Mouse (Mus musculus): ENCODE measurements at regions not wholly inside any gene's neighbourhood (a gene's known extent, or its start where the extent isn't known, plus 50 kb on each side); places are given as distances from the start of the nearest gene placed in this dataset.

DNA sequence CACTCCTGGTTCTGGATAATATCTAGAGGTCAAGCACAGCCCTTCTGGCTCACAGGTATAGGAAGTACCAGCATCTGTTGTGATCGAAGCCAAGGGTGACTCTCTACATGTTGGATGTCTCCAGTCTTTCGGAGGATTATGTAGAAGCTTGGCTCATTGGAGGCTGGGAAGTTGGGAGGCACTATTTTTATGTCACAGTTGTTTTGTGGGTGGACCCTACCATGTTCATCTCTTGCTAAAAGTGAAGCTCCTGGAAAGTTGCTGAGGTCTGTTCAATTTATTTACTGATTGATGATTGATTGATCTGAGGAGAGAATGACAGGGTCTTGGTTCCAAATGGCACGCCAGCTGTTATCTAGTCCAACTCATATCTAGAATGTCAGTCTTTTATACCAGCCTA is 219.0 kb downstream of the Dusp6 start:
- intact Hi-C loops (cut with DNase I), result no loop called here
- DNase-seq (ENCODE audit: low spot score in 2 of 2), result no peak

DNA sequence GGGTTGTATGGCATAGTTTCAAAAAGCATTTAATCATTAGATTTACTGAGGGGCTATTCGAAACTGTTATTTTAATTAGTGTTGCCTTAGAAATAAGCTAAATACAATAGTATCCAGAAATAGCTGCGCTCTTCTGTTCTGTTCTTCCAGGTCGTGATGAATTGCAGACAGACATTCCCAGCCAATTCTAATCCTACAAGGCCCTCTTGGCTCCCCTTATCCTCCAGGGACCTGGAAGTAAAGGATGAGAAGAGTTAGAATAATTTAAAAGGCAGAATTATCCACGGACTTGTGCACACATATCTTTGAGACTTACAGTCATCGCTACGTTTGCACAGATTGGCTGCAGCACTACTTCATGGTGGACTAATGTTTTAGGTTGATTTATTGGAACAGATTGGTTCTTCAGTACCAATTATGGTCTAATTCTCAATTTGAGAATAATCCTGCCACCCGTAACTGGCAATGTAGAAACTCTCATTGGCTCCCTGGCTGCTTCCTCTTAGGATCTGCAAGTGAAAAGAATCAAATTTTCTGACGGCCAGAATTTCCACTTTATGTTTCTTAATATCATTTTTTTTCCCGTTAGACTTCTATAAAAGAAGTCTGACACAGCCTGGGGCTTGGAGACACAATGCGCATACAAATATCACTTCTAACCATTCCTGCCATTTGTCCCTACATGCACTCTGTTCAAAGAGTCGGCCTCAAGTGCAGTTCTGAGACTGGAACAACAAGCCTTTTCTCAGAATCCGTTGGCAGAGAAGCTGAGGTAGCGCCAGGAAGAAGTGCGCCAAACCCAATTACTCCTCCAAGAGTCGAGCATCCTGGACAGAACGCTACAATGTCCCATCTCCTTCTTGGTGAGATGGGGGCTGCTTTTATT is 225.4 kb downstream of the Dusp6 start:
- intact Hi-C loops (cut with DNase I), result no loop called here
- peak; percentile 33 to 44 for DNase-seq (ENCODE audit: low spot score in 2 of 2)

DNA sequence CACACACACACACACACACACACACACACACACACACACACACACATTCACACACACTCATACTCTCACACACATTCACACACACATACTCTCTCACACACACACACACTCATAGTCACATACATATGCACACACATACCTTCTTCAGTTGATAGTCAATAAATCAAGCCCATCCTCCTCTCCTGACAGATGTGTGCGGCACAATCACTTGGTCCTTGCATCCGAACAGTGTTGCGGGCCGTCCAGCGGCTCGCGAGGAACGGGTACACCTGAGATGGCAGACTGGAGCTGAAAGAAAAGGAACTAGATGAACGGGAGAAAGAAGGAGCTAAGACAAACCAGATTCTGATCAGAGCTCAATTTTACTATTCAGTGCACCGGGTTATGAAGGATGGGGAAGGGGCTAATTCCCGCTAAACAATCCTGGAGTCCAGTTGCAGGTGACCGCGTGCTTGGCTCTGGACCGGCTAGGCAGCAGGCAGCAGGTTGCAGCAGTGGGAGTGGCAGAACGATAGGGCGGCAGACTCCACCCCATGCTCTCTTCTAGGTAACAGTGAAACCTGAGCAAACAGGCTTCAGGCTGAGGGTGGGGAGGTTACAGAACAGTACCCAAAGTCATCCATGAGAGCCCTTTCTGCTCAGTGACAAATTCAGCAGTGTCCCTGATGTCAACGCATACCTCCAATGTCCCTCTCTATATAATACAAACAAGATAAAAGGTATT is 247.8 kb downstream of the Csl start:
- intact Hi-C loops (cut with DNase I), result no loop called here
- DNase-seq (ENCODE audit: low spot score in 2 of 2), result no peak

DNA sequence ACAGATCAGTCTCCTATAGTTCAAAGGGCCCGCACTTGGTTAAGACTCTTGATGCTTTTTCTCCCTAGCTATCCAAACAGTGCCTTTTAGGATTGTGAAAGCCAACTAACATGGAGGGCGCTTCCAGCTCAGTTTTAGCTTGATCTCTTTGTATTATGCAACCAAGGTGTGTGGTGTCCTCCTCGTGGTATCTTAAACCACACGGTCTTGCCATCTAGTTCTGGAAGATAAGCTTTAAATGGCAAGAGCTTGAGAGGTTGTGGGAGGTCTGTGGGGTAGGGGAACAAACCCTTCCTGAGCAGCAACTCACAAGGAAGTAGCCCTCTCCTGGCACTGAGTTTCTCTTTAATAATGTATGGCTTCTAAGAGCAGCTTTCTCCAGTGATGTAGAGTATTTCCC is 241.5 kb downstream of the Csl start:
- intact Hi-C loops (cut with DNase I), result no loop called here
- DNase-seq (ENCODE audit: low spot score in 2 of 2), result no peak

DNA sequence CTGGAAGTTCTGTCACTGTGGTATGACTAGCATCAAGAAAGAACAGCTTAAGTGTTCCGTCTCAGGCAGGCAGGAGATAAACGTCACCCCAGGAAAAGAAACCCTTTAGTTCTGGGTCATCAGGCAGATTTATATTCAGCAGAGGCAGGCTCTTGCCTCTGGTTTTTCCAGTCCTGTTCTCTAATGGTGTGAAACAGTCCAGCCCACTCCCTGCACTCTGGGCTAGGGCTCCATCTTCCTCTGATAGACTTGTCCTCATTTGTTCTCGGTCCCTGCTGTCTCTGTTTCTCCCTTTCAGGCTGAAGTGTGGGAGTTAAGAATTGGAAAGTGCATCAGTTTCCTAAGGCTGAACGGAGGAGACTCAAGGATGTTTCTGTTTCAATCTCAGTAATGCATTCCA is 240.0 kb downstream of the Csl start:
- DNase-seq (ENCODE audit: low spot score in 2 of 2), result peak; percentile 44 to 56
- intact Hi-C loops (cut with DNase I), result no loop called here

DNA sequence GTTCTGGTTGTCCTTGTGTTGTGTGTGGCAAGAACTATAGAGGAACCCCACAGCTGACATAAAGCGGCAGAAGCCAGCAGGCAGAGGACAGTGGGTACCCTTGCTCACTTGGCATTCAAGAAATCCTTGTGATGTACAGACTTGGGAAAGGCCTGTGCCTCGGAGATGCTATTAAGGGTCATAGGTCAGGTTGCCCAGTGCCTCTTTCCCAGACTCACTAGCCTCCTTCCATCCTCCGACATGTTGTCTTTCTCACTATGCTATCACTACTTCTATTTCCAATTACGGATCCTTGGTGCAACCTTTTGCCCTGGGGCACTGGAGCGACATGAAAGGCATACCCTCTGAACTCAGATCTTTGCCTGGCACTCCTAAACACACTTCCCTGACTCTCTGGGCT is 235.6 kb downstream of the Csl start:
- DNase-seq (ENCODE audit: low spot score in 2 of 2), result no peak
- intact Hi-C loops (cut with DNase I), result no loop called here

DNA sequence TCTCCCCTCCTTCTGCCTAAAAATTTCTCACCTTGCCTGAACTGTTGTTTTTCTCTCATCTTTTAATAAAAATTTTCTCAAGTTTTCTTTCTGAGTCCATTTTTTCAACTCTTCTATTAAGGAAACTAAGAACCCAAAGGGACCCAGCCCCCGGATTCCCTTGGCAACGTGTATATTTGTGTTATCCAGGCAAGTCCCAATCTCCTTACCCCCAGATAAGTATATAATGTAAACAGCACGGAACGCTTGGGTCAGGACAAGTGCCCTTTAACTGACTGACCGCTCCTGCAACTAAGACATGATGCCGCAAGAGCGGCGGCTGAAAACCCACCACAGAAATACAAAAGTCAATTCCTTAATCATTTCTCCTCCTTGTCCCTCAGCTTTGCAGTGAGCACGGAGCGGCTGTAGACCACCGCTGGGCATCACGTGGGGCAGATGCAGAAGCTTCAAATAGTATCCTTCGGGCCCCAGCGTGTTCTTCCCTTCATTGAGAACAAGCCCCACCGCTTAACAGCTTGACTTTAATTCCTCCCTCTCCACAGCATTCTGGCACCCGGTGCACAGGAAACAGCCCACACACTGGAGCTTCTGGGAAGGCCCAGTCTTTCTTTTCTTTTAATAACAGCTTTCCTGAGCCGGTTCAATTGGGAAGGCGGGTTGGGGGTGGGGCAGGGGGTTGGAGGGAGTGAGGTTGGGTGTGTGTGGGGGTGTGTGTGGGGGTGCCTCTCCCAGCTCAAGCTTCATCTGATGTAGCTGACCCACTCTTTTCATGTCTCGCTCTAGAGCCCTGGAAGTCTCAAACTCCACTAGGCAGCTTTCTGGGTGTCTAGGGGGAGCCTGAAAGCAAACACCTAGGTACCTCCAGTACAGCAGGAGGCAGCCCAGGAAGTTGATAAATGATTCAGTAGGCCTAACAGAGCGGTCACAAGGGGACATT is 234.9 kb downstream of the Csl start:
- peak; percentile 46 to 54 for DNase-seq (ENCODE audit: low spot score in 2 of 2)
- intact Hi-C loops (cut with DNase I), result no loop called here

DNA sequence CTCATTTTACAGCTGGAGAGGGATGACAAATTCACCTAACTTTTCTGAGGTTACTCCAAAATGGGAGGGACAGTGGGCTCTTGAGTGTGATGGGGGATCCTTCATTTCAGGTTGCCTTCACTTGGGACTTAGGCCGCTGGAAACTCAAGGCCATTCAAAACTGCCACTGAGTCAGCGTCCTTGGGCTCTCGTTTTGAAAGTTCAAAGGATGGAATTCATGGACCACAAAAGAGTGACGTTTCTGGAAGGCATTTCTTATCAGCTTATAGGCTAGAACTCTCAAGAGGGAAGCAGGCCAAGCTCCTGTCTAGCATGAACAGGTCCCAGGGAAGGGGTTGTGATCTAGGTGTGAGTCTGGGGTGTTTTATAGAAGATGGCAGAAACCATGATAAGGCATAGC is 233.3 kb downstream of the Csl start:
- no peak for DNase-seq (ENCODE audit: low spot score in 2 of 2)
- intact Hi-C loops (cut with DNase I), result no loop called here

DNA sequence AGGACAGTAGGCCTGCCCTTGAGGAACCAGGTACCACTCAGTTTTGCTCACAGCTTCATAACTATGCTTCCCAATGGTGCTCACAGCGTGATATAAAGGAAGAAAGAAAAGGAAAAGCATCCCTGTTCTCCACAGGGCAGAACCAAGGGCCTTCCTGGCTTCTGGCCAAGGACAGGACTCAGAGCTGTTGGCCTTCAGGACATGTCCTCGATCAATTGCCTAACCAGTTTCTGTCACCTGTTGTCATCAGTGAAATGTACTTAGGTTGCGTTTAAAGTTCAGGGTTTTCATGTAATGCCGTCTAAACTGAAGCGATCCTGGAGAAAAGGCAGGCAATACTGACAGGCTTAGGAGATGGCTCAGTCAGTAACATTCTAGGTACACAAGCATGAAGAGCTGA is 232.9 kb downstream of the Csl start:
- no peak for DNase-seq (ENCODE audit: low spot score in 2 of 2)
- intact Hi-C loops (cut with DNase I), result no loop called here

DNA sequence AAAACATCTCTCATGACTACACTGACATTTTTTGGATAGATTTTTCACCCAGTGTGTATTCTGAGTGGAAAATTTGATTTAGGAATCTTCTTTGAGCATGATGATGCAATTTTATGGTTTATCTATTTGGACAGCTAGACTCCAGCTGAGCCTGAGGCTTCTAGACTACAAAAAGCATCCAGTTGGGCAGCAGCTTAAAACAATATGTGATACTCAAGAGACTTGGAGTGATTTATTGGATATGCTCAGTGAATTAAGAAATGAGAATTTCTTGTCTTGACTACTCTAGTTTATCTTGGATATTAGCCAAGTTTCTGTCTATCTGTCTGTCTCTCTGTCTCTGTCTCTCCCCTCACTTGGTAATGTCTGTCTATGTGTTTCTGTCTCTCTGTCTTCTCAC is 228.4 kb downstream of the Csl start:
- DNase-seq (ENCODE audit: low spot score in 2 of 2), result no peak
- intact Hi-C loops (cut with DNase I), result loop anchor here (5.0 kb wide), 1 partner anchor 269 kb away; the partner anchor contains the start of gene Dusp6

DNA sequence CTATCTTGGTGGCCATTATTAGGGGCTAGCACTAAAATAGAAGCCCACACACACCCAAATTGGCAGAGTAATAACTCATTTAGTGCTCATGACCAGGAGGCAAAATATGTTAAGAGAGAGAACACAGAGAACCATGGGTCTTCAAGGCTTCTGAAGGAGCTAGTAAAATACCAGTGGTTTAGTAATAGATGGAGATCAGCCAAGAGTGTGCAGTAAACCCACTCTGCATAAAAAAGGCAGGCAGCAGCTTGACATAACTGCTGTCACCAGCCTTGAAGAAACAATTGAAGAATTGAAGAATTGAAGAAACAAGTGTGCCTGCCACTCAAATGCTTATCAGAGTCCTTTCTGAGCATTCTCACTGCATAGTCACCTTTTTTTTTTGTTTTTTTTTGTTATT is 227.9 kb downstream of the Csl start:
- intact Hi-C loops (cut with DNase I), result loop anchor here (5.0 kb wide), 1 partner anchor 269 kb away; the partner anchor contains the start of gene Dusp6
- no peak for DNase-seq (ENCODE audit: low spot score in 2 of 2)

DNA sequence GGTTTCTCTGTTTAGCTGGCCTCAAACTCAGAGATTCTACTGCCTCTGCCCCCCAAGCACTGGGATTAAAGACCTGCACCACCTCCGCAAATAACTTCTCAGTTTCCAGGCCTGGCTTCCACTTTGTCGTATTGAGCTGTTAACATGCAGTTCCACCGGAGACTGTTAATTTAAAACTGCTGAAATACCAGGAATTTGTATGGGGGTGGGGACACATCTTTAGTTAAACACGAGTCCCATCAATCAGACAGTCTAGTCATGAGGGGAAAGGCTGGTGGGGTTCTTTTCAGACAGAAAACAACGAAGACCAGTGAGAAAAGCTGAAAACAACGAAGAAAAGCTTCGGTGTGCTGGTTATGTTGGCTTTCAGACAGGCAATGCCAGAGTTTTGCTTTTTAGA is 227.5 kb downstream of the Csl start:
- no peak for DNase-seq (ENCODE audit: low spot score in 2 of 2)

DNA sequence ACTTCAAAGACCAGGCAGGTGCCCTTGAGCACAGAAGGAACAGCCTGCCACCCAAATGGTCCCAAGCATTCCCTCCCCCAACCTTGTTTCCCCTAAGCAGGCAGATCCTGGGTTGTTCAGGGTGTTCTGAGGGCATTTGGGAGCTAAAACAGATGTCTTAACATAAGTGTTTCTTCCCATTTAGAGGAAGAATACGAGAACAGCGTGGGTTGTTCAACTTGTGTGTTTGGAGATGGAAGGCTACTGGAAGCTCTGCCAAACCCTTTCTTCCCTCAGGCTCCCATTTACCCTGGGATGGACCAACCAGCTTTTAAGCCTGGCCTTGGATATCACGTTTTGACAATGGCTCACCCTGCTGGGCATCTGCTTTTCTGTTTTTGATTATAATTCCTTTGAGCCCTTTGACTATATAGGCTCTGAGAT is 226.8 kb downstream of the Csl start:
- intact Hi-C loops (cut with DNase I), result loop anchor here (5.0 kb wide), 1 partner anchor 270 kb away; the partner anchor contains the start of gene Dusp6
- peak in 1 of 2 experiments; percentile 35 for DNase-seq (ENCODE audit: low spot score in 2 of 2)

More for the DNA sequence above, 227.5 kb downstream of the Csl start:
- intact Hi-C loops (cut with DNase I), result loop anchor here (5.0 kb wide), 1 partner anchor 270 kb away; the partner anchor contains the start of gene Dusp6

DNA sequence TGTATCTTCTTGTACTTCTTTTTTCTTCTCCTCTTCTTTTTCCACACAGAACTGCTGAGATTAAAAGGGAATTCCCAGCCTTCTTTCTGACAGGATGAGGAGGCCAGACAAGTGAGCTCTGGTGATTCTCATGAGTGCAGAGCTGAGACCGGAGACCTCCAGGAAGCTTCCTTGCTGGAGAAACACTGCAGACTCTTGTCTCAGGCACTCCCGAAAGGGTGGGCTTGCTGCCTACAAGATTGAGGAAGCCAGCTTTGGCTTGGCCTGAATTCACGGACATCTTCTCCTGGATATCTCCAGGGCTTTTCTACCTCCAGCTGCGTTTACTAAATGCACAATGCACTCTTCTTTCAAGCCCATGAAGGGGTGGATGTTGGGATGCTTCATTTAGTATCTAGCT is 226.0 kb downstream of the Csl start:
- DNase-seq (ENCODE audit: low spot score in 2 of 2), result no peak
- intact Hi-C loops (cut with DNase I), result loop anchor here (5.0 kb wide), 1 partner anchor 271 kb away; the partner anchor contains the start of gene Dusp6

DNA sequence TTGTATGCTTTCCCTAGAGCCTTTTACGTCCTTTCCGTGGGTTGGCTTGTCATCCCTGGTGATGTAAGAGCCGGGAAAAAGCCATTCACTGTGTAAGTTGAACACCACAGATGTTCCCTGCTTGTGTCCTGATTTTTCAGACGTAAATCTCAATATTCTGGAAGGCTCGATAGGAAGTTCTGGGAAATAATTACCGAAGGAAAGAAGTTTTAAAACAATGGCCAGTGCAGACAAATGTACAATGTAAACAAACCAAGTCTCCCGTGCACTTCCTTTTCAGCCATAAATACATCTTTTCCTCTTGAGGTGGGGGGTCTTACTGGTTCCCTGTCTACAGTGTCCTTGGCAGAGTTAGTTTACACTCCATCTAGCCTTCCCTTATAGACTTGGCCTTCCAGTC is 225.2 kb downstream of the Csl start:
- DNase-seq (ENCODE audit: low spot score in 2 of 2), result no peak
- intact Hi-C loops (cut with DNase I), result loop anchor here (5.0 kb wide), 1 partner anchor 272 kb away; the partner anchor contains the start of gene Dusp6

DNA sequence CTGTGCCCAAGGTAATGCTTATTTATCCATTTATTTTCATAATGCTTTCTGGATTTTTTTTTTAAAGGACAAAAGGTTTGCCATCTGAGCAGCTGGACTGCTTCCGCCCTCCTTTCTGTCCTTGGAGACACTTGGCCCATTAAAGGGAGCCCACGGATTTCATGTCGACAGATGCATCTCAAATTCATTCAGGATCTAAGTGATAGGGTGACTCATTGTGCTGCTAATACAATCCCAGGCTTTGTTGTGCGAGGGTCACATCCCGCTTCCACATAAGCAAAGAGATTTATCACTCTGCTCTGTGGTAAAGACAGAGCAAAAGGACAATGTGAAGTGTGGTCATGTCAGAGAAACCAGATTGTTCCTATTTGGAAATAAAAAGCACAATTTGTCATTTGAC is 220.8 kb downstream of the Csl start:
- intact Hi-C loops (cut with DNase I), result no loop called here

DNA sequence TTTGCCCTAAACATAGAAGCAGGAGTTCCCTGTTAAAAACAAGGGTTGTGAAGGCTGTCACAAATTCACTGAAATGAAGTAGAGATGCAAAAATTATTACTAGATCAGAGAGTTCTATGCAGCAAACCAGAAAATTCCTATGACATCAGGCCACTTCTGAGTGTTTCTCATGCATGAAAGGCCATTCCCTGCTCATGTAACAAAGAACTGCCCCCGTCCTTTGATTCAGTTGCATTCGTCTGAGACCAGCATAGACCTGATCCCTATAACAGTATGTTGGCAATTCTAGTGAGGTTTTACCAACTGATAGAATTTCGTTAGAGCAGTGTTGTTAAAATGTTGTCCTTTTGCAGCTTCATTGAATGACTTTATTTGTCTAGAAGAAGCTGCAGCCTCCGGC is 207.1 kb downstream of the Csl start:
- no peak for DNase-seq (ENCODE audit: low spot score in 2 of 2)
- intact Hi-C loops (cut with DNase I), result no loop called here

More for the DNA sequence above, 220.8 kb downstream of the Csl start:
- DNase-seq (ENCODE audit: low spot score in 2 of 2), result no peak

DNA sequence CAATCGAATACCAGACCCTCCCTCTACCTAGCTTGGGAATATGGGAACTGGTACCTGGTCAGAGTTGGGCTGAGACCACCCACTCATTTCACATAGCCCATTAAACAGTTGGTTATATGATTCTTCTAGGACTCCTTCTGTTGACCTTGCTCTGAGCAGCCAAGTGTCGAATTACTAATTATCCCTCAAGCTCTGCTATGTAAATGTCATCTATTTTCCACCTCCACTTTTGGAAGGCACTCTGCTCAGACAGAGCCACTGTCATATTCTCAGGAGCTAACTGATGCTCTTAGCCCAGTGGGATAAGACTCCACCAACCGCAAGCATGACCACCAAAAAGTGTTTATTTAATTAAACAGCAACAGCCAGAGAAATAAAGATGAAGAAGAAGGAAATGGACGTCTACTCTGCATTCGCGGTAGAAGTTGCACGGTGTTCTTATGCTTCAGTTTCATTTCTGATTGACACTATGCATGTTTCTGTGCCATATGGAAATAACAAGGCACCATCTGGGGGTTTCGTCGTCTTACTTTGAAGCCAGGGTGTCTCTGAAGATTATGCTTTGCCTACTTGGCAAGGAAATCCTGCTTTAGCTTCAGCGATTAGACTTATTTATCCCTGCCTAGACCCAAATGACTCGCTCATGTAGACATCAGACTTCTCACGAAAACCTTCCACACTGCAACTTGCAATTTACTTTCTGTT is 206.5 kb downstream of the Csl start:
- intact Hi-C loops (cut with DNase I), result no loop called here
- peak; percentile 60 to 63 for DNase-seq (ENCODE audit: low spot score in 2 of 2)

DNA sequence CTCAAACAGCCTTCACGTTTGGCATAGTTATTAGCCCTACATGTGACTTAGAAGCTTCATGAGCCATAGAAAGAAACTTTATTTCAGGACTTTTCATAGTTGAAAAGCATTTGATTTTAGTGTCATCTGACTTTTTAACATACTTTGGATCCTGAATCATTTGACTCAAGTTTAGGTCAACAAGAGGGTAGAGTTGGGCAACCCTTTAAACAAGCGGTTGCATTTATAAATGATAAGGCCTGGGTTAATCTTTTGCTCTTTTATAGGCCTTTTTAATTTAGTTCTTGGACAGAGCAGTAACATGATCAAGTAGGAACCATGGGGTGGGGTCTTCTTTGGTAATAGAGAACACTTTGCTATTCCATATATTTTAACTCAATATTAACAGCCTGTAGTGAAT is 204.4 kb downstream of the Csl start:
- intact Hi-C loops (cut with DNase I), result no loop called here
- DNase-seq (ENCODE audit: low spot score in 2 of 2), result no peak
